Mouse (Mus musculus) neural tube, embryonic 13.5 days (tissue): ENCODE results near the gene Tgfbr1. TPM values are rescaled to one million over a fixed set of nuclear protein-coding genes. Genes with fewer than 3 reads are reported as not detected.

ENCODE experiments used
- ATAC-seq: fragments of 200-750 bp; cut with Nextera tagmentation; 2 replicates; pipeline ENCODE4 v1.8.0; 2017; ENCODE audit warnings: low read depth, mild to moderate bottlenecking, moderate TSS enrichment, moderate library complexity
- H3K27ac ChIP-seq: fragments of 300-500 bp; sonication (generic); replicated peaks from 2 replicates; pipeline ENCODE4 v1.5.1; 2015; ENCODE audit warnings: moderate library complexity, mild to moderate bottlenecking, inconsistent platforms
- H3K27me3 ChIP-seq: fragments of 300-500 bp; sonication (generic); 2 replicates; pipeline ENCODE4 v1.6.1; 2015; ENCODE audit warnings: mild to moderate bottlenecking, inconsistent platforms
- H3K36me3 ChIP-seq: fragments of 300-500 bp; sonication (generic); 2 replicates; pipeline ENCODE4 v1.6.1; 2015; ENCODE audit warnings: mild to moderate bottlenecking, inconsistent platforms
- H3K4me1 ChIP-seq: fragments of 300-500 bp; sonication (generic); replicated peaks from 2 replicates; pipeline ENCODE4 v1.6.1; 2015; ENCODE audit warnings: inconsistent platforms
- H3K4me2 ChIP-seq: fragments of 300-500 bp; sonication (generic); 2 replicates; pipeline ENCODE4 v1.6.1; 2015; ENCODE audit warnings: inconsistent platforms, mild to moderate bottlenecking, moderate library complexity
- H3K4me3 ChIP-seq: fragments of 300-500 bp; sonication (generic); 2 replicates; pipeline ENCODE4 v1.5.1; 2015; ENCODE audit warnings: mild to moderate bottlenecking, inconsistent platforms
- H3K9ac ChIP-seq: fragments of 300-500 bp; sonication (generic); 2 replicates; pipeline ENCODE4 v1.6.1; 2015; ENCODE audit warnings: moderate library complexity, mild to moderate bottlenecking, inconsistent platforms
- H3K9me3 ChIP-seq: fragments of 300-500 bp; sonication (generic); 2 replicates; pipeline ENCODE4 v1.6.1; 2016; ENCODE audit warnings: inconsistent platforms
- WGBS: fragments of 180-500 bp; shearing (Covaris S2); methylation state at CpG from one replicate; pipeline ENCODE4 v1.1.7; 2015; 5-methylcytosine and 5-hydroxymethylcytosine counted together
- polyA plus RNA-seq: library from polyadenylated mRNA; unstranded; fragments of >200 nt; fragmentation: Nextera tagmentation; extraction: Ambion mirVana; gene quantifications from 2 replicates; pipeline ENCODE4 v1.2.1, GENCODE M21; 2015

The Tgfbr1 gene
- polyA plus RNA-seq, 1 experiment from 2014 or later: 42.6 TPM

GRCm38 (mm10) chr4:47400314-47400713 lies 47.3 kb downstream of the Tgfbr1 start:
- ATAC-seq: no peak

GRCm38 (mm10) chr4:47402200-47402599 lies 49.2 kb downstream of the Tgfbr1 start:
- H3K36me3 ChIP-seq: peaks cover 53% of the 10 kb centered on the region
- no peak for ATAC-seq

More at GRCm38 (mm10) chr4:47400314-47400713, 47.3 kb downstream of the Tgfbr1 start:
- Histone ChIP-seq H3K36me3 (peaks cover 54% of the 10 kb centered on the region), H3K9me3 (no peaks in the 10 kb centered on the region), H3K4me2 (no peak overlapping the region), H3K9ac (no peak overlapping the region), H3K4me1 (no peaks in the 10 kb centered on the region), H3K4me3 (no peak overlapping the region), H3K27me3 (no peaks in the 10 kb centered on the region), H3K27ac (no peak overlapping the region)
- 89% methylated on average over 4 of the region's 4 CpGs for WGBS

GRCm38 (mm10) chr4:47404536-47404935 lies 51.5 kb downstream of the Tgfbr1 start:
- Histone ChIP-seq H3K36me3 (peaks cover 46% of the 10 kb centered on the region), H3K4me2 (no peak overlapping the region), H3K4me3 (no peak overlapping the region), H3K9ac (no peak overlapping the region), H3K4me1 (no peaks in the 10 kb centered on the region), H3K27ac (no peak overlapping the region), H3K27me3 (no peaks in the 10 kb centered on the region), H3K9me3 (no peaks in the 10 kb centered on the region)
- 81% methylated on average over 2 of the region's 2 CpGs for WGBS
- ATAC-seq: no peak

More at GRCm38 (mm10) chr4:47402200-47402599, 49.2 kb downstream of the Tgfbr1 start:
- no peaks in the 10 kb centered on the region for H3K27me3 ChIP-seq
- H3K9ac ChIP-seq: no peak overlapping the region
- no peak overlapping the region for H3K4me2 ChIP-seq
- H3K4me1 ChIP-seq: no peaks in the 10 kb centered on the region
- no peak overlapping the region for H3K27ac ChIP-seq
- H3K4me3 ChIP-seq: no peak overlapping the region
- H3K9me3 ChIP-seq: no peaks in the 10 kb centered on the region

GRCm38 (mm10) chr4:47407161-47407560 lies 54.1 kb downstream of the Tgfbr1 start:
- H3K4me3 ChIP-seq: no peak overlapping the region
- H3K4me2 ChIP-seq: no peak overlapping the region
- 97% methylated on average over 2 of the region's 2 CpGs for WGBS
- no peaks in the 10 kb centered on the region for H3K27me3 ChIP-seq
- no peak overlapping the region for H3K27ac ChIP-seq
- no peaks in the 10 kb centered on the region for H3K4me1 ChIP-seq
- no peak for ATAC-seq
- H3K9ac ChIP-seq: no peak overlapping the region
- H3K9me3 ChIP-seq: no peaks in the 10 kb centered on the region
- peaks cover 53% of the 10 kb centered on the region for H3K36me3 ChIP-seq

GRCm38 (mm10) chr4:47417871-47418270 lies 64.8 kb downstream of the Tgfbr1 start:
- Histone ChIP-seq H3K27ac (no peak overlapping the region), H3K9ac (no peak overlapping the region), H3K4me2 (no peak overlapping the region), H3K4me3 (no peak overlapping the region), H3K36me3 (peaks cover 5% of the 10 kb centered on the region), H3K4me1 (no peaks in the 10 kb centered on the region), H3K9me3 (no peaks in the 10 kb centered on the region), H3K27me3 (no peaks in the 10 kb centered on the region)
- 68% methylated on average over 3 of the region's 3 CpGs for WGBS
- no peak for ATAC-seq

GRCm38 (mm10) chr4:47419268-47419973 lies 66.4 kb downstream of the Tgfbr1 start:
- Histone ChIP-seq H3K4me2 (no peak overlapping the region), H3K9me3 (no peaks in the 10 kb centered on the region), H3K9ac (no peak overlapping the region), H3K4me1 (peaks cover 8% of the 10 kb centered on the region), H3K36me3 (peaks cover 5% of the 10 kb centered on the region), H3K4me3 (no peak overlapping the region), H3K27me3 (no peaks in the 10 kb centered on the region), H3K27ac (no peak overlapping the region)
- ATAC-seq: peak; percentile 34; the same call in 1 of the 2 replicates
- 24% methylated on average over 9 of the region's 9 CpGs for WGBS

- H3K9me3 ChIP-seq: no peaks in the 10 kb centered on the region
- ATAC-seq: no peak
- no peaks in the 10 kb centered on the region for H3K27me3 ChIP-seq
- no peak overlapping the region for H3K27ac ChIP-seq
- WGBS: 28% methylated on average over 7 of the region's 7 CpGs
- H3K4me1 ChIP-seq: peaks cover 16% of the 10 kb centered on the region
- no peak overlapping the region for H3K4me3 ChIP-seq
- no peak overlapping the region for H3K9ac ChIP-seq
- H3K4me2 ChIP-seq: no peak overlapping the region
- H3K36me3 ChIP-seq: no peaks in the 10 kb centered on the region; the same call in 1 of the 2 replicates
These were observed 67.2 kb downstream of the Tgfbr1 start for GRCm38 (mm10) chr4:47420191-47420590.

- Histone ChIP-seq H3K36me3 (no peaks in the 10 kb centered on the region), H3K4me1 (peaks cover 17% of the 10 kb centered on the region), H3K9me3 (no peaks in the 10 kb centered on the region), H3K27me3 (peaks cover 6% of the 10 kb centered on the region; the same call in 1 of the 2 replicates), H3K4me3 (no peak overlapping the region), H3K27ac (no peak overlapping the region), H3K4me2 (no peak overlapping the region), H3K9ac (no peak overlapping the region)
- 20% methylated on average over 3 of the region's 3 CpGs for WGBS
- no peak for ATAC-seq
These were observed 69.2 kb downstream of the Tgfbr1 start for GRCm38 (mm10) chr4:47422194-47422593.

- ATAC-seq: no peak
- peaks cover 13% of the 10 kb centered on the region for H3K27me3 ChIP-seq
- peaks cover 17% of the 10 kb centered on the region for H3K4me1 ChIP-seq
- no peak overlapping the region for H3K4me3 ChIP-seq
- H3K9ac ChIP-seq: no peak overlapping the region
- 82% methylated on average over 3 of the region's 3 CpGs for WGBS
- H3K27ac ChIP-seq: no peak overlapping the region
- no peaks in the 10 kb centered on the region for H3K9me3 ChIP-seq
- no peak overlapping the region for H3K4me2 ChIP-seq
- H3K36me3 ChIP-seq: no peaks in the 10 kb centered on the region
These were observed 69.9 kb downstream of the Tgfbr1 start for GRCm38 (mm10) chr4:47422946-47423345.

- ATAC-seq: peak; percentile 45; the same call in 1 of the 2 replicates
- Histone ChIP-seq H3K36me3 (no peaks in the 10 kb centered on the region), H3K9me3 (no peaks in the 10 kb centered on the region; the same call in 1 of the 2 replicates), H3K4me2 (no peak overlapping the region), H3K27me3 (peaks cover 17% of the 10 kb centered on the region), H3K4me3 (no peak overlapping the region), H3K9ac (no peak overlapping the region), H3K4me1 (peaks cover 17% of the 10 kb centered on the region), H3K27ac (no peak overlapping the region)
- WGBS: 2% methylated on average over 2 of the region's 2 CpGs
These were observed 71.4 kb downstream of the Tgfbr1 start for GRCm38 (mm10) chr4:47424376-47424775.

GRCm38 (mm10) chr4:47425247-47425830 lies 72.3 kb downstream of the Tgfbr1 start:
- no peak overlapping the region for H3K27ac ChIP-seq
- no peak overlapping the region for H3K4me3 ChIP-seq
- H3K4me2 ChIP-seq: no peak overlapping the region
- peaks cover 23% of the 10 kb centered on the region for H3K27me3 ChIP-seq
- H3K9me3 ChIP-seq: no peaks in the 10 kb centered on the region; the same call in 1 of the 2 replicates
- H3K9ac ChIP-seq: no peak overlapping the region
- no peaks in the 10 kb centered on the region for H3K36me3 ChIP-seq
- peaks cover 17% of the 10 kb centered on the region for H3K4me1 ChIP-seq
- WGBS: 73% methylated on average over 5 of the region's 16 CpGs
- no peak for ATAC-seq

- no peak overlapping the region for H3K27ac ChIP-seq
- H3K27me3 ChIP-seq: peaks cover 28% of the 10 kb centered on the region
- H3K4me1 ChIP-seq: peaks cover 17% of the 10 kb centered on the region
- H3K36me3 ChIP-seq: no peaks in the 10 kb centered on the region
- H3K9ac ChIP-seq: no peak overlapping the region
- no peak overlapping the region for H3K4me3 ChIP-seq
- no peak for ATAC-seq
- WGBS: 71% methylated on average over 3 of the region's 3 CpGs
- H3K4me2 ChIP-seq: no peak overlapping the region
- H3K9me3 ChIP-seq: no peaks in the 10 kb centered on the region; the same call in 1 of the 2 replicates
These were observed 74.6 kb downstream of the Tgfbr1 start for GRCm38 (mm10) chr4:47427606-47428005.
